Mouse (Mus musculus) heart, embryonic 14.5 days (tissue): Measurements from ENCODE around the gene Dync2li1. TPM values are rescaled to one million over a fixed set of nuclear protein-coding genes. Genes with fewer than 3 reads are reported as not detected.

Experiments used
- ATAC-seq: fragments of 200-750 bp; cut with Nextera tagmentation; 2 replicates; pipeline ENCODE4 v1.8.0; 2017; ENCODE audit warnings: low read depth, moderate TSS enrichment; ENCODE audit not compliant: insufficient number of reproducible peaks, insufficient read depth, low FRiP score
- H3K27ac ChIP-seq, 2 experiments: fragments of 200-500 bp in 1 of 2; fragments of 300-500 bp in 1 of 2; sonication (generic) in 1 of 2; replicated peaks in 1 of 2; 2 replicates each; pipeline ENCODE4 v1.5.1; 2012 to 2014; ENCODE audit warnings: low read depth in 2 of 2, low read length in 2 of 2, control low read depth in 1 of 2, mild to moderate bottlenecking in 1 of 2, mixed read lengths in 1 of 2; ENCODE audit not compliant: control insufficient read depth in 1 of 2, insufficient read depth in 1 of 2
- H3K27me3 ChIP-seq: fragments of 300-500 bp; sonication (generic); 2 replicates; pipeline ENCODE4 v1.6.1; 2014; ENCODE audit warnings: mild to moderate bottlenecking, low read length, control low read depth; ENCODE audit not compliant: control insufficient read depth, insufficient read depth
- H3K36me3 ChIP-seq: fragments of 300-500 bp; sonication (generic); 2 replicates; pipeline ENCODE4 v1.6.1; 2014; ENCODE audit warnings: mild to moderate bottlenecking, control low read depth, low read length, mixed read lengths; ENCODE audit not compliant: control insufficient read depth, insufficient read depth
- H3K4me1 ChIP-seq, 2 experiments: fragments of 200-500 bp in 1 of 2; fragments of 300-500 bp in 1 of 2; sonication (generic) in 1 of 2; 2 replicates each; pipeline ENCODE4 v1.6.1; 2012 to 2014; ENCODE audit warnings: low read length in 2 of 2, control low read depth in 1 of 2, mixed read lengths in 1 of 2; ENCODE audit not compliant: control insufficient read depth in 2 of 2, insufficient read depth in 2 of 2
- H3K4me2 ChIP-seq: fragments of 300-500 bp; sonication (generic); 2 replicates; pipeline ENCODE4 v1.6.1; 2014; ENCODE audit warnings: mild to moderate bottlenecking, low read length
- H3K4me3 ChIP-seq, 2 experiments: fragments of 200-500 bp in 1 of 2; fragments of 300-500 bp in 1 of 2; sonication (generic) in 1 of 2; 2 replicates each; pipeline ENCODE4 v1.5.1; 2012 to 2014; ENCODE audit warnings: low read length in 2 of 2, mild to moderate bottlenecking in 2 of 2, control low read depth in 1 of 2, low read depth in 1 of 2, moderate library complexity in 1 of 2; ENCODE audit not compliant: control insufficient read depth in 1 of 2, insufficient read depth in 1 of 2
- H3K9ac ChIP-seq: fragments of 300-500 bp; sonication (generic); 2 replicates; pipeline ENCODE4 v1.6.1; 2014; ENCODE audit warnings: mild to moderate bottlenecking, low read length
- H3K9me3 ChIP-seq: fragments of 300-500 bp; sonication (generic); 2 replicates; pipeline ENCODE4 v1.6.1; 2016; ENCODE audit warnings: low read length, control low read depth; ENCODE audit not compliant: control insufficient read depth
- WGBS: fragments of 180-500 bp; shearing (Covaris S2); extraction: QIAGEN DNeasy Blood & Tissue Kit; methylation state at CpG from one replicate; pipeline ENCODE4 v1.1.7; 2014; 5-methylcytosine and 5-hydroxymethylcytosine counted together
- polyA plus RNA-seq: library from polyadenylated mRNA; unstranded; fragments of >200 nt; fragmentation: Nextera tagmentation; extraction: Ambion mirVana; gene quantifications from 2 replicates; pipeline ENCODE4 v1.2.1, GENCODE M21; 2014

The Dync2li1 gene
- polyA plus RNA-seq, 1 experiment from 2014 or later, result 14.9 TPM

- 75% methylated on average over 9 of the region's 9 CpGs for WGBS
- Histone ChIP-seq H3K9me3 (no peaks in the 10 kb centered on the region), H3K9ac (no peak overlapping the region), H3K36me3 (no peaks in the 10 kb centered on the region), H3K27ac (no peak overlapping the region), H3K27me3 (no peaks in the 10 kb centered on the region), H3K4me2 (no peak overlapping the region), H3K4me1 (peaks cover 5 to 8% of the 10 kb centered on the region in 2 experiments), H3K4me3 (no peak overlapping the region)
- no peak for ATAC-seq
These were observed 26.0 kb upstream of the Dync2li1 start for GRCm38 (mm10) chr17:84600051-84600983.

DNA sequence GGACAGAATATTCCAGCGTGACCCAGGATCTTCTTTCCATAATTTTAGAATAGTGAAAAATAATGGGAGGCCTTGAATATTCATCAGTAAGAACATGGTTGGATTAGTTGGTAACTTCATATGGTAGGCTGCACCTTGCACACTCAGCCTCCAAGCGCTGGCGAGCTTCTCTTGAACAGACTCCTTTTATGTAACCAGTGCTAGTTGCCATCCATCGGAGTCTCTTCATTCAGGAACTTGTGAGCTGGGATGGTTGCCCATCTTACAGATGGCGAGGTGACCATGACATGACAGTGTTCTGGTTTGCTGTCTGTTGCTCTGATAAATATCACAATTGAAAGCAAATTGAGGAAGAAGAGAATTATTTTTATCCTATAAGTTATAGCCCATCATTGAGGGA is 24.5 kb upstream of the Dync2li1 start:
- H3K36me3 ChIP-seq, result 0 out of 2 replicates have a peak, but pooled peaks cover under 1% of the 10 kb centered on the region
- no peak overlapping the region for H3K4me2 ChIP-seq
- H3K4me3 ChIP-seq, result no peak overlapping the region
- no peak for ATAC-seq
- no peaks in the 10 kb centered on the region for H3K27me3 ChIP-seq
- 93% methylated on average over 5 of the region's 5 CpGs for WGBS
- H3K4me1 ChIP-seq, result peaks cover 5 to 8% of the 10 kb centered on the region in 2 experiments
- H3K9ac ChIP-seq, result no peak overlapping the region
- H3K27ac ChIP-seq, result no peak overlapping the region
- no peaks in the 10 kb centered on the region for H3K9me3 ChIP-seq

DNA sequence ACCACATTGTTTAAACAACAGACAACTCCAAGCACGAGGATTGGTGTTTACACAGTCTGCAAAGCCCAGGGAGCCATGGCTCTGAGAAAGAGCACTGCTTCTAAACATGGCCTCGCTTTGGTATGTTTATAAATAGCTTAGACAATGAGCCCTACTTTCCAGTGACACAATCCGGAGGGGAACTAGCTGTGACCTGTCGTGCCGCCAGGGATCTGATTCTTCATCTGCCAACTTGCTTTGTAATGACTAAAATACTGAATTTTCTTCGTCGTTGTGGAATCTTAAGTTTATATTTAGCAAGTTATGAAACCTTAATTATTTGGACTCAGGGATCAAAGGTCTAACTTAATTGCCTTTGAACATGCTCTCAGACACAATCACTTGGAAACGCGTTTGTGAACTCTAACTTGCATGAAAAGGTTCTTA is 23.1 kb upstream of the Dync2li1 start:
- no peaks in the 10 kb centered on the region for H3K27me3 ChIP-seq
- 37% methylated on average over 9 of the region's 9 CpGs for WGBS
- H3K4me2 ChIP-seq, result no peak overlapping the region
- no peak overlapping the region for H3K4me3 ChIP-seq
- no peaks in the 10 kb centered on the region for H3K9me3 ChIP-seq
- peaks cover 5 to 8% of the 10 kb centered on the region in 2 experiments for H3K4me1 ChIP-seq
- 0 out of 2 replicates have a peak, but pooled peaks cover 3% of the 10 kb centered on the region for H3K36me3 ChIP-seq
- ATAC-seq, result no peak
- H3K9ac ChIP-seq, result no peak overlapping the region
- H3K27ac ChIP-seq, result peak overlapping the region in 1 of 2 experiments; percentile 30; a peak in 2 of 4 replicates

DNA sequence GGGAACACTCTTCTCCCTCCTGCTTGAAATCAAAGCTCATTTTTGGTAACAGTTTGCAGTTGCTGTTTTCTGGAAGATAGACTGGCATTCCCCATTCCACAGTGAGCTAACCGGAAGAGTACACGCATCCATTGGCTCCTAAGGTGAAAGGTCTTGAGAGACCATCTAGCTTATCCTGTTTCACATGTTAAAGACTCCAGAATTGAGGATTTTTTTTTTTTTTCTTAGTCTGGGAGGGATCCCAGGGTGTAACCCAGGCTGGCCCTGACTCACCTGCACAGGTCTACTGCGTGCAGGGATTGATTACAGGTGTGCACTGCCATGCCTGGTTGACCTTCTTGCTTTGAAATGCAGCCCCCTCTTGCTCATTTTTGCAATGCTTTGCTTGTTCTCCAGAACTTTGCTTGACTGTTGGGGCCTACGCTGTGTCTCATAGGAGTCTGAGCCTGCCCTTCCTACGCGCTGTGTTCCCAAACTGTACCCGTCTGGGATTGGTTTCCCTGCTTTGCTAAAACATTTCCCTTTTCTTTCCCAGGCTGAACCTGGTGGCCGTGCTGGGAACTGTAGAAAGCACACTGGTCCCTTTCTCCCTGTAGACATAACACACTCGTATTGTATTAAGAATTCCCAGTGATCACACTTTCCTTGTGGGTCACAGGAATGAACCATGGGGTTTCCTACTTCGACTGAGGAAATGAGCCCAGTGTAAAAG is 22.4 kb upstream of the Dync2li1 start:
- no peak for ATAC-seq
- 90% methylated on average over 10 of the region's 10 CpGs for WGBS
- H3K27ac ChIP-seq, result peak overlapping the region in 1 of 2 experiments; percentile 30; a peak in 2 of 4 replicates

GRCm38 (mm10) chr17:84606976-84607375 is 19.3 kb upstream of the Dync2li1 start:
- no peak overlapping the region for H3K9ac ChIP-seq
- H3K9me3 ChIP-seq, result no peaks in the 10 kb centered on the region
- WGBS, result 35% methylated on average over 13 of the region's 13 CpGs
- H3K4me3 ChIP-seq, result no peak overlapping the region
- no peak for ATAC-seq
- no peak overlapping the region for H3K27ac ChIP-seq
- H3K36me3 ChIP-seq, result 0 out of 2 replicates have a peak, but pooled peaks cover 3% of the 10 kb centered on the region
- H3K4me1 ChIP-seq, result peaks cover 5 to 8% of the 10 kb centered on the region in 2 experiments
- H3K4me2 ChIP-seq, result 0 out of 2 replicates have a peak overlapping the region, but pooled peaks have one; percentile 13
- no peaks in the 10 kb centered on the region for H3K27me3 ChIP-seq

More for the DNA sequence above, 22.4 kb upstream of the Dync2li1 start:
- no peak overlapping the region for H3K9ac ChIP-seq
- no peak overlapping the region for H3K4me3 ChIP-seq
- H3K27me3 ChIP-seq, result no peaks in the 10 kb centered on the region
- 0 out of 2 replicates have a peak, but pooled peaks cover 3% of the 10 kb centered on the region for H3K36me3 ChIP-seq
- peaks cover 5 to 8% of the 10 kb centered on the region in 2 experiments for H3K4me1 ChIP-seq
- no peak overlapping the region for H3K4me2 ChIP-seq
- no peaks in the 10 kb centered on the region for H3K9me3 ChIP-seq

- Histone ChIP-seq H3K27me3 (no peaks in the 10 kb centered on the region), H3K36me3 (0 out of 2 replicates have a peak, but pooled peaks cover 3% of the 10 kb centered on the region), H3K4me3 (no peak overlapping the region), H3K9ac (no peak overlapping the region), H3K4me2 (no peak overlapping the region), H3K27ac (no peak overlapping the region), H3K9me3 (no peaks in the 10 kb centered on the region), H3K4me1 (peaks cover 5 to 8% of the 10 kb centered on the region in 2 experiments)
- WGBS, result 59% methylated on average over 5 of the region's 5 CpGs
- ATAC-seq, result no peak
These were observed 18.7 kb upstream of the Dync2li1 start for GRCm38 (mm10) chr17:84607617-84608016.

DNA sequence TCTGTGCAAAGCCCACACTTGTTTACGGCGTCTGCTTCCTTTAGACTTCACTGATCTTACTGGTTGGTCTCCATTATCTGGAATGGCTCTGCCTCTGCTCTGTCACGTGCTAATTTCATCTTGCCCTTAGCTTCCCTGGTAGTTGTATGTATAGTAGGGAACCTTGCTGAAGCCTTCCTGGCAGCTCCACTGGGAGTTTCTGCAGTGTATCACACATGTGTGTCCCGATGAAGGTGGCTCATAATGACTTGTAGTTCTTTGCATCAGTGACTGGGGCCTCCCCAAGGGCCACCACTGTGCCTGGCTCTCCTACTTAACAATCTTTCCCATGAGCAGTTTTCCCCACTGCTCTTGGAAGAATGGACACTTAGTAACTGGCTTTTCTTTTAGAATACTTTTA is 17.7 kb upstream of the Dync2li1 start:
- H3K4me1 ChIP-seq, result no peaks in the 10 kb centered on the region
- H3K27me3 ChIP-seq, result no peaks in the 10 kb centered on the region
- no peak overlapping the region for H3K9ac ChIP-seq
- H3K4me2 ChIP-seq, result no peak overlapping the region
- H3K9me3 ChIP-seq, result no peaks in the 10 kb centered on the region
- 0 out of 2 replicates have a peak, but pooled peaks cover 3% of the 10 kb centered on the region for H3K36me3 ChIP-seq
- H3K4me3 ChIP-seq, result no peak overlapping the region
- WGBS, result 76% methylated on average over 4 of the region's 4 CpGs
- H3K27ac ChIP-seq, result no peak overlapping the region
- no peak for ATAC-seq
